Mouse (Mus musculus): ENCODE results near the gene Diras2. TPM values are rescaled to one million over a fixed set of nuclear protein-coding genes. Genes with fewer than 3 reads are reported as not detected.

Diras2 gene
- polyA plus RNA-seq, 1 experiment: 22.4 TPM

GRCm38 (mm10) chr13:52476998-52477601 lies 54.0 kb downstream of the Diras2 start:
- WGBS: 78% methylated on average over 11 of the region's 11 CpGs
- DNase-seq: no peak
- no peak overlapping the region for H3K27ac ChIP-seq (ENCODE audit: control insufficient read depth, insufficient read depth, low read length)

GRCm38 (mm10) chr13:52476222-52476621 lies 54.9 kb downstream of the Diras2 start:
- 62% methylated on average over 3 of the region's 3 CpGs for WGBS
- H3K36me3 ChIP-seq (ENCODE audit: control insufficient read depth, insufficient read depth, low read length): no peaks in the 10 kb centered on the region
- H3K4me3 ChIP-seq (ENCODE audit: control insufficient read depth, insufficient read depth, low read length): no peak overlapping the region
- no peak overlapping the region for H3K27ac ChIP-seq (ENCODE audit: control insufficient read depth, insufficient read depth, low read length)
- DNase-seq: peak; percentile 24
- peaks cover 7% of the 10 kb centered on the region; the same call in 1 of the 2 replicates for H3K4me1 ChIP-seq (replicated peaks; ENCODE audit: control insufficient read depth, insufficient read depth, low read length)
- TF ChIP-seq CTCF (IDR thresholded peaks at IDR 0.05; ENCODE audit: borderline replicate concordance, control insufficient read depth, extremely low read depth, insufficient read depth, low read length, poor library complexity) (no peak), POLR2A (IDR thresholded peaks at IDR 0.05; ENCODE audit: control insufficient read depth, extremely low read depth, insufficient read depth, low read length, poor library complexity) (no peak)
- H3K27me3 ChIP-seq (ENCODE audit: control insufficient read depth, insufficient read depth, low read length): no peaks in the 10 kb centered on the region

More at GRCm38 (mm10) chr13:52476998-52477601, 54.0 kb downstream of the Diras2 start:
- Histone ChIP-seq H3K36me3 (ENCODE audit: control insufficient read depth, insufficient read depth, low read length) (no peaks in the 10 kb centered on the region), H3K27me3 (ENCODE audit: control insufficient read depth, insufficient read depth, low read length) (no peaks in the 10 kb centered on the region), H3K4me3 (ENCODE audit: control insufficient read depth, insufficient read depth, low read length) (no peak overlapping the region), H3K4me1 (replicated peaks; ENCODE audit: control insufficient read depth, insufficient read depth, low read length) (peaks cover 7% of the 10 kb centered on the region; the same call in 1 of the 2 replicates)
- no peak for TF ChIP-seq POLR2A (IDR thresholded peaks at IDR 0.05; ENCODE audit: control insufficient read depth, extremely low read depth, insufficient read depth, low read length, poor library complexity)
- TF ChIP-seq CTCF (IDR thresholded peaks at IDR 0.05; ENCODE audit: borderline replicate concordance, control insufficient read depth, extremely low read depth, insufficient read depth, low read length, poor library complexity): no peak

GRCm38 (mm10) chr13:52475264-52475663 lies 55.8 kb downstream of the Diras2 start:
- Histone ChIP-seq H3K27ac (ENCODE audit: control insufficient read depth, insufficient read depth, low read length) (no peak overlapping the region), H3K4me3 (ENCODE audit: control insufficient read depth, insufficient read depth, low read length) (no peak overlapping the region), H3K36me3 (ENCODE audit: control insufficient read depth, insufficient read depth, low read length) (no peaks in the 10 kb centered on the region), H3K27me3 (ENCODE audit: control insufficient read depth, insufficient read depth, low read length) (no peaks in the 10 kb centered on the region), H3K4me1 (replicated peaks; ENCODE audit: control insufficient read depth, insufficient read depth, low read length) (peaks cover 7% of the 10 kb centered on the region; the same call in 1 of the 2 replicates)
- WGBS: 93% methylated on average over 10 of the region's 10 CpGs
- no peak for DNase-seq
- no peak for TF ChIP-seq CTCF (IDR thresholded peaks at IDR 0.05; ENCODE audit: borderline replicate concordance, control insufficient read depth, extremely low read depth, insufficient read depth, low read length, poor library complexity)
- TF ChIP-seq POLR2A (IDR thresholded peaks at IDR 0.05; ENCODE audit: control insufficient read depth, extremely low read depth, insufficient read depth, low read length, poor library complexity): no peak

GRCm38 (mm10) chr13:52474807-52475206 lies 56.3 kb downstream of the Diras2 start:
- WGBS: 94% methylated on average over 3 of the region's 3 CpGs
- DNase-seq: no peak
- no peak for TF ChIP-seq CTCF (IDR thresholded peaks at IDR 0.05; ENCODE audit: borderline replicate concordance, control insufficient read depth, extremely low read depth, insufficient read depth, low read length, poor library complexity)
- TF ChIP-seq POLR2A (IDR thresholded peaks at IDR 0.05; ENCODE audit: control insufficient read depth, extremely low read depth, insufficient read depth, low read length, poor library complexity): no peak
- H3K36me3 ChIP-seq (ENCODE audit: control insufficient read depth, insufficient read depth, low read length): no peaks in the 10 kb centered on the region
- H3K4me3 ChIP-seq (ENCODE audit: control insufficient read depth, insufficient read depth, low read length): no peak overlapping the region
- no peak overlapping the region for H3K27ac ChIP-seq (ENCODE audit: control insufficient read depth, insufficient read depth, low read length)
- no peaks in the 10 kb centered on the region for H3K27me3 ChIP-seq (ENCODE audit: control insufficient read depth, insufficient read depth, low read length)
- peaks cover 7% of the 10 kb centered on the region; the same call in 1 of the 2 replicates for H3K4me1 ChIP-seq (replicated peaks; ENCODE audit: control insufficient read depth, insufficient read depth, low read length)

GRCm38 (mm10) chr13:52469795-52470690 lies 61.0 kb downstream of the Diras2 start:
- TF ChIP-seq POLR2A (IDR thresholded peaks at IDR 0.05; ENCODE audit: control insufficient read depth, extremely low read depth, insufficient read depth, low read length, poor library complexity): no peak
- TF ChIP-seq CTCF (IDR thresholded peaks at IDR 0.05; ENCODE audit: borderline replicate concordance, control insufficient read depth, extremely low read depth, insufficient read depth, low read length, poor library complexity): no peak
- Histone ChIP-seq H3K4me3 (ENCODE audit: control insufficient read depth, insufficient read depth, low read length) (no peak overlapping the region), H3K36me3 (ENCODE audit: control insufficient read depth, insufficient read depth, low read length) (no peaks in the 10 kb centered on the region), H3K4me1 (replicated peaks; ENCODE audit: control insufficient read depth, insufficient read depth, low read length) (no peaks in the 10 kb centered on the region), H3K27ac (ENCODE audit: control insufficient read depth, insufficient read depth, low read length) (no peak overlapping the region), H3K27me3 (ENCODE audit: control insufficient read depth, insufficient read depth, low read length) (no peaks in the 10 kb centered on the region)
- 78% methylated on average over 10 of the region's 10 CpGs for WGBS
- no peak for DNase-seq

GRCm38 (mm10) chr13:52465141-52465540 lies 65.9 kb downstream of the Diras2 start:
- no peak overlapping the region for H3K4me3 ChIP-seq (ENCODE audit: control insufficient read depth, insufficient read depth, low read length)
- 87% methylated on average over 6 of the region's 6 CpGs for WGBS
- H3K27me3 ChIP-seq (ENCODE audit: control insufficient read depth, insufficient read depth, low read length): no peaks in the 10 kb centered on the region
- DNase-seq: no peak
- no peak overlapping the region for H3K27ac ChIP-seq (ENCODE audit: control insufficient read depth, insufficient read depth, low read length)
- TF ChIP-seq POLR2A (IDR thresholded peaks at IDR 0.05; ENCODE audit: control insufficient read depth, extremely low read depth, insufficient read depth, low read length, poor library complexity) (no peak), CTCF (IDR thresholded peaks at IDR 0.05; ENCODE audit: borderline replicate concordance, control insufficient read depth, extremely low read depth, insufficient read depth, low read length, poor library complexity) (no peak)
- no peaks in the 10 kb centered on the region for H3K4me1 ChIP-seq (replicated peaks; ENCODE audit: control insufficient read depth, insufficient read depth, low read length)
- H3K36me3 ChIP-seq (ENCODE audit: control insufficient read depth, insufficient read depth, low read length): no peaks in the 10 kb centered on the region

All from thymus, adult 2 months (tissue).